Mouse (Mus musculus): ENCODE data around the gene Gcm1. TPM values are rescaled to one million over a fixed set of nuclear protein-coding genes. Genes with fewer than 3 reads are reported as not detected.

Gene Gcm1
- total and polyA plus RNA-seq, 3 experiments = 0.05 TPM; not detected in 2

GRCm38 (mm10) chr9:78087751-78088150, 36.0 kb downstream of the Gcm1 start:
- DNase-seq (ENCODE audit: low spot score) = no peak
- Histone ChIP-seq H3K4me3 (ENCODE audit: low read depth, low read length) (no peak overlapping the region), H3K36me3 (replicated peaks) (peaks cover 95% of the 10 kb centered on the region), H3K4me1 (ENCODE audit: insufficient read depth, low read depth, low read length) (peaks cover 40% of the 10 kb centered on the region), H3K9me3 (replicated peaks) (no peaks in the 10 kb centered on the region), H3K27me3 (ENCODE audit: insufficient read depth, low read length) (no peaks in the 10 kb centered on the region)
- TF ChIP-seq POLR2AphosphoS5 (IDR thresholded peaks at IDR 0.05; ENCODE audit: insufficient replicate concordance, low read depth, low read length) (no peak), GATA2 (IDR thresholded peaks at IDR 0.05; ENCODE audit: borderline replicate concordance, low read depth, low read length) (no peak), CTCF (IDR thresholded peaks at IDR 0.05; ENCODE audit: low read depth, low read length) (no peak), TAL1 (conservative IDR thresholded peaks at IDR 0.05; ENCODE audit: low read depth, low read length) (no peak), GATA1 (IDR thresholded peaks at IDR 0.05; ENCODE audit: borderline replicate concordance, low read length) (no peak)
- no peak for ATAC-seq (ENCODE audit: extremely low read depth, insufficient number of reproducible peaks, low FRiP score, poor library complexity, severe bottlenecking)

GRCm38 (mm10) chr9:78088521-78088920, 36.8 kb downstream of the Gcm1 start:
- peaks cover 44% of the 10 kb centered on the region for H3K4me1 ChIP-seq (ENCODE audit: insufficient read depth, low read depth, low read length)
- H3K9me3 ChIP-seq (replicated peaks) = no peaks in the 10 kb centered on the region
- H3K36me3 ChIP-seq (replicated peaks) = peaks cover 99% of the 10 kb centered on the region
- TF ChIP-seq GATA1 (IDR thresholded peaks at IDR 0.05; ENCODE audit: borderline replicate concordance, low read length) (no peak), TAL1 (conservative IDR thresholded peaks at IDR 0.05; ENCODE audit: low read depth, low read length) (no peak), POLR2AphosphoS5 (IDR thresholded peaks at IDR 0.05; ENCODE audit: insufficient replicate concordance, low read depth, low read length) (no peak), CTCF (IDR thresholded peaks at IDR 0.05; ENCODE audit: low read depth, low read length) (no peak), GATA2 (IDR thresholded peaks at IDR 0.05; ENCODE audit: borderline replicate concordance, low read depth, low read length) (no peak)
- H3K27me3 ChIP-seq (ENCODE audit: insufficient read depth, low read length) = no peaks in the 10 kb centered on the region
- ATAC-seq (ENCODE audit: extremely low read depth, insufficient number of reproducible peaks, low FRiP score, poor library complexity, severe bottlenecking) (no peak), DNase-seq (ENCODE audit: low spot score) (no peak)
- no peak overlapping the region for H3K4me3 ChIP-seq (ENCODE audit: low read depth, low read length)

- no peaks in the 10 kb centered on the region for H3K9me3 ChIP-seq (replicated peaks)
- peaks cover 98% of the 10 kb centered on the region for H3K36me3 ChIP-seq (replicated peaks)
- H3K4me3 ChIP-seq (ENCODE audit: low read depth, low read length) = no peak overlapping the region
- no peak for DNase-seq (ENCODE audit: low spot score)
- no peak for TF ChIP-seq TAL1 (conservative IDR thresholded peaks at IDR 0.05; ENCODE audit: low read depth, low read length)
- TF ChIP-seq GATA1 (IDR thresholded peaks at IDR 0.05; ENCODE audit: borderline replicate concordance, low read length) = no peak
- TF ChIP-seq GATA2 (IDR thresholded peaks at IDR 0.05; ENCODE audit: borderline replicate concordance, low read depth, low read length) = no peak
- no peak for TF ChIP-seq POLR2AphosphoS5 (IDR thresholded peaks at IDR 0.05; ENCODE audit: insufficient replicate concordance, low read depth, low read length)
- no peak for TF ChIP-seq CTCF (IDR thresholded peaks at IDR 0.05; ENCODE audit: low read depth, low read length)
- no peaks in the 10 kb centered on the region for H3K27me3 ChIP-seq (ENCODE audit: insufficient read depth, low read length)
- ATAC-seq (ENCODE audit: extremely low read depth, insufficient number of reproducible peaks, low FRiP score, poor library complexity, severe bottlenecking) = no peak
- peaks cover 44% of the 10 kb centered on the region for H3K4me1 ChIP-seq (ENCODE audit: insufficient read depth, low read depth, low read length)
These were observed 37.2 kb downstream of the Gcm1 start for GRCm38 (mm10) chr9:78088971-78089370.

GRCm38 (mm10) chr9:78089906-78090305, 38.2 kb downstream of the Gcm1 start:
- Histone ChIP-seq H3K4me3 (ENCODE audit: low read depth, low read length) (no peak overlapping the region), H3K27me3 (ENCODE audit: insufficient read depth, low read length) (no peaks in the 10 kb centered on the region), H3K9me3 (replicated peaks) (no peaks in the 10 kb centered on the region), H3K4me1 (ENCODE audit: insufficient read depth, low read depth, low read length) (peaks cover 40% of the 10 kb centered on the region), H3K36me3 (replicated peaks) (peaks cover 93% of the 10 kb centered on the region)
- no peak for DNase-seq (ENCODE audit: low spot score)
- TF ChIP-seq GATA2 (IDR thresholded peaks at IDR 0.05; ENCODE audit: borderline replicate concordance, low read depth, low read length) (no peak), TAL1 (conservative IDR thresholded peaks at IDR 0.05; ENCODE audit: low read depth, low read length) (no peak), CTCF (IDR thresholded peaks at IDR 0.05; ENCODE audit: low read depth, low read length) (no peak), GATA1 (IDR thresholded peaks at IDR 0.05; ENCODE audit: borderline replicate concordance, low read length) (no peak), POLR2AphosphoS5 (IDR thresholded peaks at IDR 0.05; ENCODE audit: insufficient replicate concordance, low read depth, low read length) (no peak)
- no peak for ATAC-seq (ENCODE audit: extremely low read depth, insufficient number of reproducible peaks, low FRiP score, poor library complexity, severe bottlenecking)

- H3K9me3 ChIP-seq (replicated peaks) = no peaks in the 10 kb centered on the region
- no peaks in the 10 kb centered on the region for H3K27me3 ChIP-seq (ENCODE audit: insufficient read depth, low read length)
- peaks cover 93% of the 10 kb centered on the region for H3K36me3 ChIP-seq (replicated peaks)
- ATAC-seq (ENCODE audit: extremely low read depth, insufficient number of reproducible peaks, low FRiP score, poor library complexity, severe bottlenecking) (no peak), DNase-seq (ENCODE audit: low spot score) (no peak)
- peaks cover 34% of the 10 kb centered on the region for H3K4me1 ChIP-seq (ENCODE audit: insufficient read depth, low read depth, low read length)
- TF ChIP-seq GATA1 (IDR thresholded peaks at IDR 0.05; ENCODE audit: borderline replicate concordance, low read length) = no peak
- no peak for TF ChIP-seq POLR2AphosphoS5 (IDR thresholded peaks at IDR 0.05; ENCODE audit: insufficient replicate concordance, low read depth, low read length)
- TF ChIP-seq GATA2 (IDR thresholded peaks at IDR 0.05; ENCODE audit: borderline replicate concordance, low read depth, low read length) = no peak
- TF ChIP-seq TAL1 (conservative IDR thresholded peaks at IDR 0.05; ENCODE audit: low read depth, low read length) = no peak
- TF ChIP-seq CTCF (IDR thresholded peaks at IDR 0.05; ENCODE audit: low read depth, low read length) = no peak
- H3K4me3 ChIP-seq (ENCODE audit: low read depth, low read length) = no peak overlapping the region
These were observed 38.9 kb downstream of the Gcm1 start for GRCm38 (mm10) chr9:78090596-78090995.

GRCm38 (mm10) chr9:78095686-78096085, 44.0 kb downstream of the Gcm1 start:
- no peak for DNase-seq (ENCODE audit: low spot score)
- H3K27me3 ChIP-seq (ENCODE audit: insufficient read depth, low read length) = no peaks in the 10 kb centered on the region
- no peak for ATAC-seq (ENCODE audit: extremely low read depth, insufficient number of reproducible peaks, low FRiP score, poor library complexity, severe bottlenecking)
- H3K36me3 ChIP-seq (replicated peaks) = peaks cover 88% of the 10 kb centered on the region
- peaks cover 9% of the 10 kb centered on the region; the same call in 1 of the 2 replicates for H3K9me3 ChIP-seq (replicated peaks)
- H3K4me3 ChIP-seq (ENCODE audit: low read depth, low read length) = no peak overlapping the region
- TF ChIP-seq POLR2AphosphoS5 (IDR thresholded peaks at IDR 0.05; ENCODE audit: insufficient replicate concordance, low read depth, low read length) (no peak), CTCF (IDR thresholded peaks at IDR 0.05; ENCODE audit: low read depth, low read length) (no peak), TAL1 (conservative IDR thresholded peaks at IDR 0.05; ENCODE audit: low read depth, low read length) (no peak), GATA2 (IDR thresholded peaks at IDR 0.05; ENCODE audit: borderline replicate concordance, low read depth, low read length) (no peak), GATA1 (IDR thresholded peaks at IDR 0.05; ENCODE audit: borderline replicate concordance, low read length) (no peak)
- H3K4me1 ChIP-seq (ENCODE audit: insufficient read depth, low read depth, low read length) = peaks cover 4% of the 10 kb centered on the region; the same call in 1 of the 2 replicates
